Mouse (Mus musculus): ENCODE measurements around the gene Gtpbp3.

GRCm38 (mm10) chr8:71445096-71445495, 42.8 kb upstream of the Gtpbp3 start:
- no peak for TF ChIP-seq EP300 (IDR thresholded peaks at IDR 0.05; ENCODE audit: low read depth)
- no peak for TF ChIP-seq CTCF (IDR thresholded peaks at IDR 0.05; ENCODE audit: low read depth)
